Mouse (Mus musculus): ENCODE data around the gene Anxa1.

DNA sequence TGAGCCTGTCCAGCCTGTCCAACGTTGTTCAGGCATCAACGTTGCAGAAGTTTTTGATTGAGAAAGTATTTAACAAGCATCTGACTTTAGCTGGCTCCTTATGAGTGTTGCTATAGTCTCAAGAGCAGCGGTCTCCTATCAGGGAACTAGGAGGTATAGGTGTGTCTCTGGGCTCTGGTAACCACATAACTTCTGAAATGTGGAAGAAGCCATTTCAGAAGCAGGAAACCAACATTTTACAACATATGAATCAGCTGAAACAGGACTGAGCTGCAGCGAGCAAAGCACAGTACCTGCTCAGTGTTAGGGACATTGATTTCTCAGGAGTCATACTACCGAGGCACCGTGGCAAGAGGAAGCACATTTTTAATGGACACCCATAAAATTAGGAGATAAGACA lies 1.5 kb downstream of the Anxa1 start:
- TF ChIP-seq POLR2A (IDR thresholded peaks at IDR 0.05; ENCODE audit: control insufficient read depth, extremely low read depth, insufficient read depth, low read length, poor library complexity) (no peak), CTCF (IDR thresholded peaks at IDR 0.05; ENCODE audit: borderline replicate concordance, control insufficient read depth, extremely low read depth, insufficient read depth, low read length, poor library complexity) (no peak)

Measured in thymus, adult 2 months (tissue).